Mouse (Mus musculus) neural tube, embryonic 13.5 days (tissue): ENCODE results near the gene Sorl1. TPM values are rescaled to one million over a fixed set of nuclear protein-coding genes. Genes with fewer than 3 reads are reported as not detected.

Source experiments
- ATAC-seq: fragments of 200-750 bp; cut with Nextera tagmentation; 2 replicates; pipeline ENCODE4 v1.8.0; 2017; ENCODE audit warnings: low read depth, mild to moderate bottlenecking, moderate TSS enrichment, moderate library complexity
- H3K27ac ChIP-seq: fragments of 300-500 bp; sonication (generic); replicated peaks from 2 replicates; pipeline ENCODE4 v1.5.1; 2015; ENCODE audit warnings: moderate library complexity, mild to moderate bottlenecking, inconsistent platforms
- H3K27me3 ChIP-seq: fragments of 300-500 bp; sonication (generic); 2 replicates; pipeline ENCODE4 v1.6.1; 2015; ENCODE audit warnings: mild to moderate bottlenecking, inconsistent platforms
- H3K36me3 ChIP-seq: fragments of 300-500 bp; sonication (generic); 2 replicates; pipeline ENCODE4 v1.6.1; 2015; ENCODE audit warnings: mild to moderate bottlenecking, inconsistent platforms
- H3K4me1 ChIP-seq: fragments of 300-500 bp; sonication (generic); replicated peaks from 2 replicates; pipeline ENCODE4 v1.6.1; 2015; ENCODE audit warnings: inconsistent platforms
- H3K4me2 ChIP-seq: fragments of 300-500 bp; sonication (generic); 2 replicates; pipeline ENCODE4 v1.6.1; 2015; ENCODE audit warnings: inconsistent platforms, mild to moderate bottlenecking, moderate library complexity
- H3K4me3 ChIP-seq: fragments of 300-500 bp; sonication (generic); 2 replicates; pipeline ENCODE4 v1.5.1; 2015; ENCODE audit warnings: mild to moderate bottlenecking, inconsistent platforms
- H3K9ac ChIP-seq: fragments of 300-500 bp; sonication (generic); 2 replicates; pipeline ENCODE4 v1.6.1; 2015; ENCODE audit warnings: moderate library complexity, mild to moderate bottlenecking, inconsistent platforms
- H3K9me3 ChIP-seq: fragments of 300-500 bp; sonication (generic); 2 replicates; pipeline ENCODE4 v1.6.1; 2016; ENCODE audit warnings: inconsistent platforms
- WGBS: fragments of 180-500 bp; shearing (Covaris S2); methylation state at CpG from one replicate; pipeline ENCODE4 v1.1.7; 2015; 5-methylcytosine and 5-hydroxymethylcytosine counted together
- polyA plus RNA-seq: library from polyadenylated mRNA; unstranded; fragments of >200 nt; fragmentation: Nextera tagmentation; extraction: Ambion mirVana; gene quantifications from 2 replicates; pipeline ENCODE4 v1.2.1, GENCODE M21; 2015

The Sorl1 gene
- polyA plus RNA-seq, 1 experiment from 2014 or later = 12.7 TPM

DNA sequence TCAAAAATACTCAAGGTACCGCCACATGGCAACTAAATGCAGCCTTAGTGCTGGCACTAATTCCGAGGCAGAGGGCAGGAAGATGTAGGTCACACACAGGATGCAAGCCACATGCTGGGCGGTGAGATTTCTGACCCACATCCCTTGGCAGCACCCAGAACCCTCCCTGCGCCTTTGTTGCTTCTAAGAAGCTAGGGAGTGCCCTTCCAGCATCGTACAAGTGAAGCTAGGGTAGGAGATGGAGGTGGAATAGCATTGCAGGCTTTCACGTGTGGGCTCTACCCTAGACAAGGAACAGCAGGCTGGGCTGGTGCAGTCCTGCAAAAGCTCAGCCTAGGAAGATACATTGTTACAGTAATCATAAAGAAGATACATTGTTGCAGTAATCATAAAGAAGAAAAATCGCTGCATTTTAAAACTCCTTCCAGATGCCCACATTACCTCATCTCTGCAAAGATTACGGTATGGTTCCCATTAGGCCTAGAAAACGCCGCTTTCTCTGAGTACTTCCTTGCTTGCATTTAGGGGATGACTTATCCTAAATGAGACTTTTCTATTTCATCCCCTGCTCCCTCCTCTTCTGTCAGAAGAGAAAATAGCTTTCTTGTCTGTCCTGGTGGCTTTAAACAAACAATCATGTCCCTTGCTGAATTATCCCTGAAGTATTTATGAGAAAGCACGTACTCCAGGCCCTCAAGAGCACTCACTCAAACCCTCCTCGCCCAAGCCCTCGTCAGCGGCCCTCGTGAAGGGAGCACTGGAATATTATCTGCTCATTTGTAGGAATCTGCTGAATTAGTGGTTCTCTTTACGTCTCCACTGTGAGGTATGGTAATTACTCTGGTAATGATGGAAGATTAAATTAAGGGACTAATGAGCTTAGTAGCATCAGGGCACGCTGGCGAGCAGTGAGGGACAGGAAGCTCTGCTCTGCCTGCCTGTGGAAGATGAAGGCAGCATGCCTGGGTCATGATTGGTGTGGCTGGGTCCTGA lies 84.8 kb downstream of the Sorl1 start:
- no peaks in the 10 kb centered on the region for H3K9me3 ChIP-seq
- no peak overlapping the region for H3K4me3 ChIP-seq
- no peaks in the 10 kb centered on the region for H3K27me3 ChIP-seq
- H3K9ac ChIP-seq = 0 out of 2 replicates have a peak overlapping the region, but pooled peaks have one; percentile 8
- H3K27ac ChIP-seq = peak overlapping the region; percentile 85
- H3K4me1 ChIP-seq = peaks cover 43% of the 10 kb centered on the region
- ATAC-seq = peak; percentile 80
- 52% methylated on average over 18 of the region's 18 CpGs for WGBS
- no peak overlapping the region for H3K4me2 ChIP-seq
- H3K36me3 ChIP-seq = peaks cover 40% of the 10 kb centered on the region

DNA sequence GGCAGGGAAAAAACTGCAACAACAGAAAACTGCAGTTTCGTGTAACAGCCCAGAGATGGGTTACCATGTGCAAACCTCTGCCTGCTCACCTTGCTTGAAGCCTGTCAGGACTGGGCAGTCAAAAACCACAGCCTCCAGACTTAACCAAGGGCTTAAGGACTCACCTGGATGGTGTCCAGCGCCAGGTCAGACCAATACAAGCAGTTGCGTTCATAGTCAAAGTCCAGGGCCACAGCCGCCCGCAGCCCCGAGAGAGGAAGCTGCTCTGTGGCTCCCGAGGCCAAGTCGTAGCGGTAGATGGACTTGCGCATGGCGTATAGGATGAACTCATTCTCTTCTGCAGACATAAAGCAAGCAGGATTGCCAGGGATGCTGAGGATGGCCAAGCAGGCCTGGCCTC lies 87.2 kb downstream of the Sorl1 start:
- peaks cover 33% of the 10 kb centered on the region for H3K36me3 ChIP-seq
- H3K9me3 ChIP-seq = no peaks in the 10 kb centered on the region
- H3K4me2 ChIP-seq = no peak overlapping the region
- H3K4me3 ChIP-seq = no peak overlapping the region
- no peaks in the 10 kb centered on the region for H3K27me3 ChIP-seq
- H3K27ac ChIP-seq = no peak overlapping the region
- peaks cover 46% of the 10 kb centered on the region for H3K4me1 ChIP-seq
- WGBS = 90% methylated on average over 11 of the region's 11 CpGs
- no peak for ATAC-seq
- no peak overlapping the region for H3K9ac ChIP-seq

DNA sequence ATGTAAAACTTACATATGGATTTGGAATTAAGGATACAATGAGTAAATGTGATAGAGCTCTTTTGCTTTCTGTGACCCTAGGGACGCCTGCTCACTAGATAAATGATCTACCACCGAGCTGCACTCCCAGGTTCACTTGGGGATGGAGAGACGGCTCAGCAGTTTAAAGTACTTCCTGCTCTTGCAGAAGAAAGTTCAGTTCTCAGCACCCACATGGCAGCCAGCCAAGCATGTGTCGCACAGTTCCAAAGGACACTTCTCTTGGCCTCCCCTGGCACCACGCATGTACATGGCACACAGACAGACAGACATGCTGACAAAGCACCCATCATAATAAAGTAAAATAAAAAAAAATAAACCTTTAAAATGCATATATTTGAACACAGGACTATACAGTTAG lies 88.1 kb downstream of the Sorl1 start:
- H3K9ac ChIP-seq = no peak overlapping the region
- H3K4me2 ChIP-seq = no peak overlapping the region
- peaks cover 46% of the 10 kb centered on the region for H3K4me1 ChIP-seq
- H3K27ac ChIP-seq = no peak overlapping the region
- H3K4me3 ChIP-seq = no peak overlapping the region
- WGBS = 63% methylated on average over 5 of the region's 5 CpGs
- no peak for ATAC-seq
- H3K36me3 ChIP-seq = peaks cover 35% of the 10 kb centered on the region
- no peaks in the 10 kb centered on the region for H3K9me3 ChIP-seq
- H3K27me3 ChIP-seq = no peaks in the 10 kb centered on the region

DNA sequence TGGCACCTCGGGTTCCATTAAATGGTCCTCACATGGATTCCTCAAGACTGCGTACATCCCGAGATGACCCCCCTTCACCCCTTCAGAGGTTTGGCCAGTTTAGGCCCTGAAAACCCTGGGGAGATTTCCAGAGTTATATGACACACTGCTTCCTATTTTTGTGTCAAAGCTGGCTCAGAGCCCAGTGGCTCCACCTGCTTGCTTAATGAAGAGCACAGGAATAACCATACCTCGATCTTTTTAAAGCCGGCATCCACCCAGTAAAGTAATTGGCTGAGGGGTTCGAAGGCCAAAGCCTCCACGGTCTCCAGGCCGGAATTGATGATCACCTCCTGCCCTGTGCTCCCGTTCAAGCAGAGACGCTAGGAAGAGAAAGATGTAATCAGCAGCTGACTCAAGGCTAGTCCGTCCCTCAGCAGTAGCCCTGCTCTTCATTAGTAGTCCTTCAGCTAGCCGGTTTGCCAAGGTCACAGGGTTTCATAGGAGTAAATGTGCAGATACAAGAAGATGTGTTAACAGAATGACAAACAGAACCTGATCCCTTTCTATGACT lies 88.8 kb downstream of the Sorl1 start:
- no peak for ATAC-seq
- Histone ChIP-seq H3K4me1 (peaks cover 46% of the 10 kb centered on the region), H3K27me3 (no peaks in the 10 kb centered on the region), H3K4me2 (no peak overlapping the region), H3K4me3 (no peak overlapping the region), H3K9me3 (no peaks in the 10 kb centered on the region), H3K9ac (no peak overlapping the region), H3K36me3 (peaks cover 37% of the 10 kb centered on the region), H3K27ac (peak overlapping the region; percentile 34; the same call in 1 of the 2 replicates)
- 70% methylated on average over 12 of the region's 12 CpGs for WGBS

DNA sequence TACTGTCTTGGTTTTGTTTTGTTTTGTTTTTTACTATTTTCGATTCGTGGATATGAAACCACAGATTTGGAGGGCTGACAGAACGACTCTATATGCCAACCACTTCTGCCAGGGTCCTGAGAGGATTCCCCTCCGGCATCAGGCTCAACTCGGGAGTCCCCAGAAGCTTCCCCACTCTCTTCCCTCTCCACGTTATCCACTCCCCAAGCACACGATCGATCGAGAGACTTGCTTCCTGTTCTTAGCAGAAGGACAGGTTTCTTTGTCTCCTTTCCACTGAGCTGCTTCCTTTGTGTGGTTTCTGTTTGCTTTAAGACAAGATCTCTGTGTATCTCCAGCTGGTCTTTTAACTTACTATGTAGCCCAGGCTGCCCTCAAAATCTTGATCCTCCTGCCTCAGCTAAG lies 90.0 kb downstream of the Sorl1 start:
- WGBS = 80% methylated on average over 9 of the region's 9 CpGs
- H3K27ac ChIP-seq = no peak overlapping the region

DNA sequence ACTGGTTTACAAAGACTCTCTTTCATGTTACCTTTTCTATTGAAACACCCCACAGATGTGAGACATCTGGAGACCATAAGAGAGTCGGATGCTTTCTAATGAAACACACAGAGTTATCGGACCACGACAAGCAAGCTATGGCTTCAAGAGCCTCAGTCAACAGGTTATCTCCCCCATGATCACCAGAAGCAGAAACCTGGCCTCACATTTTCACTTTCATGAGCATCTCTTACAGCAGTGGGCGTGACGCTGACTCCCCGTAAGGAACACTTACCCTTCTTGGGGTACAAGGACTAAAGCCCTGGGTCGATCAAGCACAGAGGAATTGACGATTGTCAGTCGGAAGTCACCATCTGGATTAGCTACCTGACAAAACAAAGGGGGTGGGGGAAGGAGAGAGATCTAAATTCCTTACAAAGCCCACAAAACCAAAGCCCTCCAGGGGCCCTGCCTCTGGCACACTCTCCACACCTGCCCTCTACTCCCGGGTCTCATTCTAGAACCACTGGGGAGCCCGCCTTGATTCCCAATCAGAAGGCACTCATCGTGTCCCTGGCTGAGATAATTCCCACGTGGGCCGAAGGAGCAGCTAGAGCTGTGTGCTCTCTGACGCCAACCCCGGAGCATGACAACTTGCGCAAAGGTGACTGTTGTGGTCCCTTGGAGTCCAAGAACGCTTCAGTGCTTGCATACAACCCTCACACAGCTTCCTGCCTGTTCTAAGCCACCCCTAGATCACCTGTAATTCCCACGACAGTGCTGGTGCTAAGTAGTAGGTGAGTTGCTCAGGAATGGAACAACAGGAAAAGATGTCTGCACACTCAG lies 90.6 kb downstream of the Sorl1 start:
- no peak for ATAC-seq
- H3K9ac ChIP-seq = no peak overlapping the region
- H3K27ac ChIP-seq = no peak overlapping the region
- no peak overlapping the region for H3K4me3 ChIP-seq
- H3K27me3 ChIP-seq = no peaks in the 10 kb centered on the region
- H3K4me1 ChIP-seq = peaks cover 29% of the 10 kb centered on the region
- H3K9me3 ChIP-seq = no peaks in the 10 kb centered on the region
- H3K36me3 ChIP-seq = peaks cover 39% of the 10 kb centered on the region
- 70% methylated on average over 19 of the region's 19 CpGs for WGBS
- H3K4me2 ChIP-seq = no peak overlapping the region

More for the DNA sequence above, 90.0 kb downstream of the Sorl1 start:
- Histone ChIP-seq H3K4me1 (peaks cover 36% of the 10 kb centered on the region), H3K9ac (0 out of 2 replicates have a peak overlapping the region, but pooled peaks have one; percentile 2), H3K36me3 (peaks cover 39% of the 10 kb centered on the region), H3K4me2 (no peak overlapping the region), H3K27me3 (no peaks in the 10 kb centered on the region), H3K4me3 (no peak overlapping the region), H3K9me3 (no peaks in the 10 kb centered on the region)
- ATAC-seq = no peak

DNA sequence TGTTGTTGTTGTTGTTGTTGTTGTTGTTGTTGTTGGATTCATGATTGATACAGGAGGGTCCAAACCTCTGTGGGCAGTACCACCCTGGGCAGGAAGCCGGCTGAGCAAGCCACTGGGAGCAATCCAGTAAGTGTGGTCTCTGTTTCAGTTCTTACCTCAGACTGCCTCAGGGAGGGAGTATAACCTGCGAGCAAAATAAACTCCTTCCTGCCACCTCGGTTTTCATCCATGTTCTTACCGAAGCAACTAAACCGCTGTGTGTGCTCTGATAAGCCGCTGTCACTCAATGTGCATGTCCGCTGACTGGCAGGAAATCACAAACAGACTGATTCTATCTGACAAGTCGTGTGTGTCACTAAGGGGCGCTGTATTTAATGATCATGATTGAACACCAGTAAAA lies 91.7 kb downstream of the Sorl1 start:
- Histone ChIP-seq H3K9ac (no peak overlapping the region), H3K36me3 (peaks cover 44% of the 10 kb centered on the region), H3K27ac (no peak overlapping the region), H3K4me3 (no peak overlapping the region), H3K4me1 (peaks cover 22% of the 10 kb centered on the region; the same call in 1 of the 2 replicates), H3K4me2 (no peak overlapping the region), H3K27me3 (no peaks in the 10 kb centered on the region), H3K9me3 (no peaks in the 10 kb centered on the region)
- WGBS = 75% methylated on average over 9 of the region's 9 CpGs
- no peak for ATAC-seq

DNA sequence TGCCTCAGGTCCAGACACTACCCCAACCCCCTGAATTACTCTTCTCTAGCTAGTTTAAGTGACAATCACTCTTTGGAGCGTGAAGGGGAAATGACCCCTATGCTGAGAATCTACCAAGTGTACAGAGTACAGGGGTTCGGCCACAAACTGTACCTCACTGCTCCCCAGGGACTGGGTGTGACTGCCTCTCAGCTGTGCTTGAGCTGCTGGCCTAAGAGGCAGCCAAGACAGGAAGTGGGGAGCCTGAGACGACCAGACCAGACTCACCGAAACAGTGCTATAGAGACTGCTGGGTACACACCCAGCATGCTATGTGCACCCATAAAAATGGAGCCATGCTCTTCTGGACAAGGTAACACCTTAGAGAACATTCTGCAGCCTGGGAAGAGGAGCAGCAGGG lies 95.3 kb downstream of the Sorl1 start:
- no peak for ATAC-seq

DNA sequence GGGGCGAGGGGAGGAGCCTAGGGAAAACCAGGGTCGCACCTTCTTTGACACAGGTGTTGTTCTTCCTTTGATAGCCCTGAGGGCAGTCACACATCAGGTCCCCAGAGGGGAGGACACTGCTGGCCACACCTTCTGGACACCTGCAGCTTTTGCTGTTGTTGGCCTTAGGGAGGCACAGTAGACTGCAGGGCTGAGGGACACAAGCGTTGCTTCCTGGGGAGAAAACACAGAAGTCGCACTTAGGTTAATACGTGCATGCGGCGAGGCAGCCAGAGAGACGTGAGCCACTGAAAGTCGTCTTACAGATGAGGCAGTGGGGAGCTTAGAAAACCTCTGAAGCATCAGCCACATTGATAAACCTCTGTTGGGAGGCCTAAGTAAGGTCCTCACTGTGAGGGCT lies 99.8 kb downstream of the Sorl1 start:
- Histone ChIP-seq H3K4me1 (peaks cover 6% of the 10 kb centered on the region), H3K27ac (no peak overlapping the region), H3K9me3 (no peaks in the 10 kb centered on the region), H3K9ac (no peak overlapping the region), H3K36me3 (peaks cover 28% of the 10 kb centered on the region), H3K4me2 (no peak overlapping the region), H3K27me3 (peaks cover 8% of the 10 kb centered on the region; the same call in 1 of the 2 replicates), H3K4me3 (no peak overlapping the region)
- ATAC-seq = no peak
- 77% methylated on average over 9 of the region's 9 CpGs for WGBS

More for the DNA sequence above, 95.3 kb downstream of the Sorl1 start:
- Histone ChIP-seq H3K4me1 (no peaks in the 10 kb centered on the region), H3K4me3 (no peak overlapping the region), H3K27ac (no peak overlapping the region), H3K36me3 (peaks cover 32% of the 10 kb centered on the region), H3K27me3 (no peaks in the 10 kb centered on the region), H3K9me3 (no peaks in the 10 kb centered on the region), H3K4me2 (no peak overlapping the region), H3K9ac (no peak overlapping the region)
- 84% methylated on average over 4 of the region's 4 CpGs for WGBS

DNA sequence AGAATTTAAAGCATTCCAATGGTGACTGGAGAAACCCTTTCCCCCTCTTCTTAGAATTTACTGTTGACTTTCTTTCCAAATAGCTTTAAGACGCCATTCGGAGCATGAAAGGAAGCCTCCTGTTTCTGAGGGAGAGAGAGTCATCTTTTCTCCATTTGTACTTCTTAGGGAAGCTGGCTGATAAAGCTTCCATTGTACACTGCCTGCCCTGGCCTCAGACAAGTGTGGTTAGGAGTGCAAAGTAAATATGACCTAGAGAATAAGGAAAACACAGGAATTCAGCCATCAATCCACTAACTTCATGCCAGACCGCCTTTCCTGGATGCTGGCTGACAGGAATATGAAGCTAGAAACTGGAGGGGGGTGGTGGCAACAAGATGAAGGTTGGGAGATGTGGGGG lies 100.7 kb downstream of the Sorl1 start:
- Histone ChIP-seq H3K4me3 (no peak overlapping the region), H3K4me2 (no peak overlapping the region), H3K9me3 (no peaks in the 10 kb centered on the region), H3K4me1 (peaks cover 10% of the 10 kb centered on the region), H3K9ac (no peak overlapping the region), H3K27ac (no peak overlapping the region), H3K36me3 (peaks cover 28% of the 10 kb centered on the region), H3K27me3 (peaks cover 8% of the 10 kb centered on the region; the same call in 1 of the 2 replicates)
- WGBS = 50% methylated on average over 3 of the region's 3 CpGs
- ATAC-seq = no peak

DNA sequence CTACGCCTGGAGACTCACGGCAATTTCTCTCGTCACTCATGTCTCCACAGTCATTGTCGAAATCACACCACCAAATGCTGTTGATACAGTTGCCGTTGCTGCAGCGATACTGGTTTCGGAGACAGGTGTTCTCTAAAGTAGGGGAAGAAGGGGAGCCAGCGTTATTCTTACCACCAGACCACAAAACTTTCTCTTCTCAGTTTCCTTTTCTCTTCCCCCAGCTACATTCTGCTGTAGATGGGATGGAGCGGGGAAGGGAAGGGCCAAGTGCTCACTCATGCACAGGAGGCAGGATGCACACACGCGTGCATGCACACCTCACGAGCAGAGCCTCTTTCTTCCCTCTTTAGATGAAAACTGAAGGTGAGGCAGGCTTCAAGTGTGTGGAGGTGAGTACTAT lies 101.8 kb downstream of the Sorl1 start:
- Histone ChIP-seq H3K27me3 (peaks cover 8% of the 10 kb centered on the region; the same call in 1 of the 2 replicates), H3K4me2 (no peak overlapping the region), H3K36me3 (peaks cover 31% of the 10 kb centered on the region), H3K27ac (no peak overlapping the region), H3K4me1 (peaks cover 10% of the 10 kb centered on the region), H3K9ac (no peak overlapping the region), H3K4me3 (no peak overlapping the region), H3K9me3 (no peaks in the 10 kb centered on the region)
- WGBS = 94% methylated on average over 12 of the region's 12 CpGs
- ATAC-seq = no peak
